Mouse (Mus musculus) sigmoid colon, adult 10 weeks (tissue): ENCODE measurements around the gene Bloc1s3. TPM values are rescaled to one million over a fixed set of nuclear protein-coding genes. Genes with fewer than 3 reads are reported as not detected.

Experiments used
- polyA plus RNA-seq: library from polyadenylated mRNA; stranded (reverse); fragments of 350-450 nt; fragmentation: Illumina TruSeq; extraction: RNeasy Lipid Tissue Mini Kit (QIAGEN cat#74804); gene quantifications from one replicate; pipeline ENCODE4 v1.2.3, GENCODE M21; 2014; ENCODE audit warnings: low read depth, low replicate concordance

The Bloc1s3 gene
- 4.9 TPM for polyA plus RNA-seq

GRCm38 (mm10) chr7:19508150-19508923 lies at the start of gene Bloc1s3, which contains the start of gene Trappc6a:
Gene Bloc1s3, minus strand, starts transcription at chr7:19508367.
Gene Trappc6a, plus strand, starts transcription at chr7:19508395.

GRCm38 (mm10) chr7:19517652-19518365 lies 9.6 kb upstream of the Bloc1s3 start, which contains the start of gene Nkpd1:
Gene Nkpd1, plus strand, starts transcription at chr7:19517838.

GRCm38 (mm10) chr7:19462884-19463381 lies 45.2 kb downstream of the Bloc1s3 start, which contains the start of gene Exoc3l2:
Gene Exoc3l2, plus strand, starts transcription at chr7:19463331.

GRCm38 (mm10) chr7:19458591-19459111 lies 49.5 kb downstream of the Bloc1s3 start, which contains the start of gene Mark4:
Gene Mark4, minus strand, starts transcription at chr7:19458821.

Other genes with a start within 250 kb of the Bloc1s3 start
- 121 TPM for gene Vasp, start 236.6 kb downstream of the Bloc1s3 start, polyA plus RNA-seq
- gene Ppm1n, start 228.3 kb downstream of the Bloc1s3 start, polyA plus RNA-seq = not detected
- 1.6 TPM for gene Rtn2, start 225.7 kb downstream of the Bloc1s3 start, polyA plus RNA-seq
- gene Fosb, start 198.3 kb downstream of the Bloc1s3 start, polyA plus RNA-seq = 1.4 TPM
- 0.63 TPM for gene Ercc1, start 163.6 kb downstream of the Bloc1s3 start, polyA plus RNA-seq
- gene Cd3eap, start 148.9 kb downstream of the Bloc1s3 start, polyA plus RNA-seq = 0.95 TPM
- gene Ppp1r13l, start 148.6 kb downstream of the Bloc1s3 start, polyA plus RNA-seq = not detected
- gene Ercc2, start 126.4 kb downstream of the Bloc1s3 start, polyA plus RNA-seq = 1.1 TPM
- not detected for gene Klc3, start 104.3 kb downstream of the Bloc1s3 start, polyA plus RNA-seq
- not detected for gene Ckm, start 103.6 kb downstream of the Bloc1s3 start, polyA plus RNA-seq
- 1.7 TPM for gene Mark4, start 49.5 kb downstream of the Bloc1s3 start, polyA plus RNA-seq
- gene Exoc3l2, start 45.0 kb downstream of the Bloc1s3 start, polyA plus RNA-seq = not detected
- gene Trappc6a, start within 50 bp of the Bloc1s3 start, polyA plus RNA-seq = not detected
- not detected for gene Nkpd1, start 9.5 kb upstream of the Bloc1s3 start, polyA plus RNA-seq
- gene Ppp1r37, start 54.7 kb upstream of the Bloc1s3 start, polyA plus RNA-seq = 0.66 TPM
- gene Zfp296, start 68.9 kb upstream of the Bloc1s3 start, polyA plus RNA-seq = not detected
- 12.7 TPM for gene Gemin7, start 69.2 kb upstream of the Bloc1s3 start, polyA plus RNA-seq
- 7.1 TPM for gene Clasrp, start 96.1 kb upstream of the Bloc1s3 start, polyA plus RNA-seq
- gene Relb, start 121.1 kb upstream of the Bloc1s3 start, polyA plus RNA-seq = 5.0 TPM
- gene Clptm1, start 156.7 kb upstream of the Bloc1s3 start, polyA plus RNA-seq = 24.0 TPM
- gene Apoc2, start 169.6 kb upstream of the Bloc1s3 start, polyA plus RNA-seq = not detected
- 0.98 TPM for gene Gm44805, start 173.1 kb upstream of the Bloc1s3 start, polyA plus RNA-seq
- gene Apoc4, start 173.1 kb upstream of the Bloc1s3 start, polyA plus RNA-seq = not detected
- gene Apoc1, start 184.3 kb upstream of the Bloc1s3 start, polyA plus RNA-seq = not detected
- gene Apoe, start 190.8 kb upstream of the Bloc1s3 start, polyA plus RNA-seq = 3.8 TPM
- 0.82 TPM for gene Tomm40, start 207.1 kb upstream of the Bloc1s3 start, polyA plus RNA-seq
- 5.2 TPM for gene Nectin2, start 242.1 kb upstream of the Bloc1s3 start, polyA plus RNA-seq